Mouse (Mus musculus): ENCODE results near the gene Cnot9. TPM values are rescaled to one million over a fixed set of nuclear protein-coding genes. Genes with fewer than 3 reads are reported as not detected.

Cnot9 gene
- polyA plus RNA-seq (2015; fragmentation: Nextera tagmentation; extraction: Ambion mirVana) = 21.9 and 26.8 TPM in 2 replicates

DNA sequence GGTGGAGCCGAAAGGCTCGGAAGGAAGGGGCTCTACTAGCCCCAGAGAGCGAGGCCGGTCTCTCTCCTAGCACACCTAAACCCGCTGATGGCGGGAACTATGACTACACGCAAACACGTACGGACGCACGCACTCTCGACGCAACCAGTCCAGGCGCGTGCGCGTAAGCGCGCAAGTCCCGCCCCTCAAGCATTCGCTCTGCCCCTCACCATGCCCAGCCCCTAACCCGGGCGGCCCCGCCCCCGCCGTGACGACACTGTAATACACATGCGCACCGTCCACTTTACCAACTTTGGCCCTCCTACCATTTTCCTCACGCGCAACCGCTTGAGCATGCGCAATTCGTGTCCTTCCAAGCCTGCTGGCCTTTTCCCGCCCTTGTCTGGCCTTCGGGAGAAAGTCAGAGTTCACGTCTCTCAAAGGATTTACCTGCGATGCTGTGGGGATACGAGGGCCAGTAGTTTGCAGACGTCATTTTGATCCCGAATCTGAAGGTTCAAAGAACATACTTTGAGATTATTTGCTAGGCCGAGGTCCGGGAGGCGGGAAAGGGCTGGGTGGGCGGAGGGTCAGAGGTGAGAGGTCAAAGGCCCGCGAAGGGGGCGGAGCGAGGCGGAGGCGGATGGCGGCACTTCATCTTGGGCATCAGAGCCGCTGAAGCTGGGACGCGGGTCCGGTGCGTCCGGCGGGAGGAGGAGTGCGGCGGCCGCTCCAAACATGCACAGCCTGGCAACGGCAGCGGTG lies at the start of gene Cnot9:
Gene Cnot9 (plus strand): TSS at position 338 of the 744 bp plus-strand sequence.

GRCm38 (mm10) chr1:74542451-74542961 lies 36.6 kb downstream of the Cnot9 start, which contains the start of gene Plcd4:
TSS of gene Plcd4 (plus strand) at chr1:74542888.

DNA sequence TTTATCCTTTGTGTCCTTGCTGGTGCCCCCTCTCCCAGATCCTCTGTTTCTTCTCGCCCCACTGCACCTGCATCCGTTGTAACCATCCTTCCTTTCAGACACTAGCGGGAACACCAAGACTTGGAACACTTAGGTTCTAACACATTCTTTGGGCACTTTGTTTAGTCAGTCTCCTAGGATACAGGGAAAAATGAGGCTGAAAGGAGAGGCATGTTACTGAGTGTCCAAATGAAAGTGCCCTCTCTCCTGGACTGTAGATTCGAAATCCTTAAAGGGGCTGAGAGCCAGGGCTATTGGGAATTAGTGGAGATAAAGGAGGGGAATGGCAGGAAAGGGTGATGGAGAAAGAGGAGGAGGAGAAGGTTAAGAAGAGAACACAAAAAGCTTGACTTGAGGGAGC lies 38.3 kb downstream of the Cnot9 start, which contains the start of gene Usp37:
Gene Usp37 (minus strand): TSS at position 101 of the 400 bp plus-strand sequence.

Other genes with a start within 250 kb of the Cnot9 start
- 0.62 and 0.69 TPM in 2 replicates for gene Gpbar1, start 227.5 kb upstream of the Cnot9 start, polyA plus RNA-seq (2015; fragmentation: Nextera tagmentation; extraction: Ambion mirVana)
- gene Aamp, start 221.3 kb upstream of the Cnot9 start, polyA plus RNA-seq (2015; fragmentation: Nextera tagmentation; extraction: Ambion mirVana) = 163 and 251 TPM in 2 replicates
- 116 and 139 TPM in 2 replicates for gene Pnkd, start 221.1 kb upstream of the Cnot9 start, polyA plus RNA-seq (2015; fragmentation: Nextera tagmentation; extraction: Ambion mirVana)
- gene Tmbim1, start 200.4 kb upstream of the Cnot9 start, polyA plus RNA-seq (2015; fragmentation: Nextera tagmentation; extraction: Ambion mirVana) = 44.2 and 66.5 TPM in 2 replicates
- 0.16 and 0.52 TPM in 2 replicates for gene Catip, start 143.9 kb upstream of the Cnot9 start, polyA plus RNA-seq (2015; fragmentation: Nextera tagmentation; extraction: Ambion mirVana)
- 9.2 and 14.0 TPM in 2 replicates for gene Slc11a1, start 130.9 kb upstream of the Cnot9 start, polyA plus RNA-seq (2015; fragmentation: Nextera tagmentation; extraction: Ambion mirVana)
- gene Ctdsp1, start 114.5 kb upstream of the Cnot9 start, polyA plus RNA-seq (2015; fragmentation: Nextera tagmentation; extraction: Ambion mirVana) = 46.5 and 55.3 TPM in 2 replicates
- 0.35 and 0.50 TPM in 2 replicates for gene Vil1, start 96.7 kb upstream of the Cnot9 start, polyA plus RNA-seq (2015; fragmentation: Nextera tagmentation; extraction: Ambion mirVana)
- 0.54 and 0.57 TPM in 2 replicates for gene Plcd4, start 36.8 kb downstream of the Cnot9 start, polyA plus RNA-seq (2015; fragmentation: Nextera tagmentation; extraction: Ambion mirVana)
- 8.0 and 10.9 TPM in 2 replicates for gene Usp37, start 38.2 kb downstream of the Cnot9 start, polyA plus RNA-seq (2015; fragmentation: Nextera tagmentation; extraction: Ambion mirVana)
- gene Zfp142, start 82.2 kb downstream of the Cnot9 start, polyA plus RNA-seq (2015; fragmentation: Nextera tagmentation; extraction: Ambion mirVana) = 2.9 TPM in 2 replicates
- gene Bcs1l, start 82.2 kb downstream of the Cnot9 start, polyA plus RNA-seq (2015; fragmentation: Nextera tagmentation; extraction: Ambion mirVana) = 8.4 and 16.0 TPM in 2 replicates
- 25.3 and 33.0 TPM in 2 replicates for gene Rnf25, start 95.3 kb downstream of the Cnot9 start, polyA plus RNA-seq (2015; fragmentation: Nextera tagmentation; extraction: Ambion mirVana)
- 4.7 and 4.8 TPM in 2 replicates for gene Stk36, start 95.4 kb downstream of the Cnot9 start, polyA plus RNA-seq (2015; fragmentation: Nextera tagmentation; extraction: Ambion mirVana)
- 1.6 and 2.7 TPM in 2 replicates for gene Ttll4, start 155.7 kb downstream of the Cnot9 start, polyA plus RNA-seq (2015; fragmentation: Nextera tagmentation; extraction: Ambion mirVana)
- 8.7 and 14.4 TPM in 2 replicates for gene Cyp27a1, start 207.5 kb downstream of the Cnot9 start, polyA plus RNA-seq (2015; fragmentation: Nextera tagmentation; extraction: Ambion mirVana)
- gene Prkag3, start 243.2 kb downstream of the Cnot9 start, polyA plus RNA-seq (2015; fragmentation: Nextera tagmentation; extraction: Ambion mirVana) = 0.22 and 0.26 TPM in 2 replicates

Measured in adrenal gland, postnatal 0 days (tissue).